Mouse (Mus musculus) frontal cortex, adult (tissue): Measurements from ENCODE around the gene Ankrd34a.
A peak's percentile ranks its signal among the peaks of the same experiment; 100 is the strongest.
"Not testable (repeated sequence)": the region's sequence is repeated elsewhere in the genome, so short reads cannot be mapped to it uniquely, and the experiment has no call there.

ENCODE experiments used
- ATAC-seq: cut with Nextera tagmentation; 2 replicates; pipeline ENCODE4 v1.9.2; 2017; ENCODE audit warnings: mild to moderate bottlenecking, moderate library complexity, mixed read lengths; ENCODE audit not compliant: low TSS enrichment

The Ankrd34a gene

GRCm38 (mm10) chr3:96579885-96580454, 16.5 kb upstream of the Ankrd34a start:
- ATAC-seq, result peak; percentile 78

- ATAC-seq, result no peak
Observed at GRCm38 (mm10) chr3:96581141-96581540, 15.3 kb upstream of the Ankrd34a start.

GRCm38 (mm10) chr3:96581771-96582515, 14.5 kb upstream of the Ankrd34a start:
- ATAC-seq, result no peak

- no peak for ATAC-seq
Observed at GRCm38 (mm10) chr3:96583386-96583785, 13.1 kb upstream of the Ankrd34a start.

- ATAC-seq, result no peak
Observed at GRCm38 (mm10) chr3:96590657-96591056, 5.8 kb upstream of the Ankrd34a start.

- ATAC-seq, result no peak
Observed at GRCm38 (mm10) chr3:96593374-96593773, 3.1 kb upstream of the Ankrd34a start.

GRCm38 (mm10) chr3:96593790-96594560, 2.5 kb upstream of the Ankrd34a start, which contains the start of gene Polr3gl:
Polr3gl (minus strand) TSS chr3:96594181.
- peak; percentile 64 for ATAC-seq

- no peak for ATAC-seq
Observed at GRCm38 (mm10) chr3:96594851-96595250, 1.6 kb upstream of the Ankrd34a start.

- peak; percentile 21; the same call in 1 of the 2 replicates for ATAC-seq
Observed at GRCm38 (mm10) chr3:96595661-96596060, 775 bp upstream of the Ankrd34a start.

- ATAC-seq, result no peak
Observed at GRCm38 (mm10) chr3:96596855-96597254, 419 bp downstream of the Ankrd34a start.

GRCm38 (mm10) chr3:96597435-96597891, 1.0 kb downstream of the Ankrd34a start:
- ATAC-seq, result no peak

GRCm38 (mm10) chr3:96598156-96599068, 2.0 kb downstream of the Ankrd34a start:
- ATAC-seq, result no peak

- no peak for ATAC-seq
Observed at GRCm38 (mm10) chr3:96599069-96599393, 2.6 kb downstream of the Ankrd34a start.

- ATAC-seq, result no peak
Observed at GRCm38 (mm10) chr3:96599411-96599810, 3.0 kb downstream of the Ankrd34a start.

- peak; percentile 69 for ATAC-seq
Observed at GRCm38 (mm10) chr3:96600639-96601250, 4.3 kb downstream of the Ankrd34a start, which contains the start of gene Lix1l. Lix1l (plus strand) TSS chr3:96601149.

GRCm38 (mm10) chr3:96601251-96601787, 4.9 kb downstream of the Ankrd34a start:
- no peak for ATAC-seq

GRCm38 (mm10) chr3:96601941-96602703, 5.7 kb downstream of the Ankrd34a start:
- ATAC-seq, result no peak

- ATAC-seq, result no peak
Observed at GRCm38 (mm10) chr3:96602704-96603084, 6.3 kb downstream of the Ankrd34a start.

- ATAC-seq, result no peak
Observed at GRCm38 (mm10) chr3:96603311-96603710, 6.9 kb downstream of the Ankrd34a start.

- not testable (repeated sequence) for ATAC-seq
Observed at GRCm38 (mm10) chr3:96606007-96606406, 9.6 kb downstream of the Ankrd34a start.
